Mouse (Mus musculus) stomach, postnatal 0 days (tissue): ENCODE data around the gene Cask. TPM values are rescaled to one million over a fixed set of nuclear protein-coding genes. Genes with fewer than 3 reads are reported as not detected.

Source experiments
- ATAC-seq: fragments of 200-750 bp; cut with Nextera tagmentation; 2 replicates; pipeline ENCODE4 v1.8.0; 2017; ENCODE audit not compliant: low FRiP score, low TSS enrichment
- DNase-seq: peaks from one replicate; pipeline ENCODE4 v3.0.0-alpha.2; 2016; ENCODE audit warnings: low spot score
- H3K27ac ChIP-seq: fragments of 300-500 bp; sonication (generic); replicated peaks from 2 replicates; pipeline ENCODE4 v1.5.1; 2014; ENCODE audit warnings: mild to moderate bottlenecking, control low read depth
- H3K27me3 ChIP-seq: fragments of 300-500 bp; sonication (generic); 2 replicates; pipeline ENCODE4 v1.6.1; 2014; ENCODE audit warnings: low read length; ENCODE audit not compliant: control insufficient read depth, insufficient read depth
- H3K36me3 ChIP-seq: fragments of 300-500 bp; sonication (generic); 2 replicates; pipeline ENCODE4 v1.6.1; 2014; ENCODE audit warnings: low read length, mixed read lengths; ENCODE audit not compliant: control insufficient read depth, insufficient read depth
- H3K4me1 ChIP-seq: fragments of 300-500 bp; sonication (generic); replicated peaks from 2 replicates; pipeline ENCODE4 v1.6.1; 2014; ENCODE audit warnings: antibody characterized with exemption; ENCODE audit not compliant: control insufficient read depth, insufficient read depth
- H3K4me2 ChIP-seq: fragments of 300-500 bp; sonication (generic); replicated peaks from 2 replicates; pipeline ENCODE4 v1.6.1; 2014; ENCODE audit warnings: low read depth, mild to moderate bottlenecking, control low read depth, moderate library complexity
- H3K4me3 ChIP-seq: fragments of 300-500 bp; sonication (generic); 2 replicates; pipeline ENCODE4 v1.5.1; 2014; ENCODE audit warnings: low read depth, low read length, control low read depth
- H3K9ac ChIP-seq: fragments of 300-500 bp; sonication (generic); 2 replicates; pipeline ENCODE4 v1.6.1; 2014; ENCODE audit warnings: mild to moderate bottlenecking, low read length, control low read depth, mixed read lengths
- H3K9me3 ChIP-seq: fragments of 300-500 bp; sonication (generic); 2 replicates; pipeline ENCODE4 v1.6.1; 2016; ENCODE audit warnings: low read length; ENCODE audit not compliant: control insufficient read depth
- CTCF ChIP-seq: IDR thresholded peaks from 2 replicates; pipeline ENCODE4 v1.5.1; 2016; ENCODE audit warnings: antibody characterized with exemption, low read depth, mild to moderate bottlenecking, moderate library complexity
- EP300 ChIP-seq: optimal IDR thresholded peaks from 2 replicates; pipeline ENCODE3; 2016; ENCODE audit warnings: antibody characterized with exemption
- WGBS: fragments of 180-500 bp; shearing (Covaris S2); extraction: QIAGEN DNeasy Blood & Tissue Kit; methylation state at CpG from one replicate; pipeline ENCODE4 v1.1.7; 2014; 5-methylcytosine and 5-hydroxymethylcytosine counted together
- polyA plus RNA-seq: library from polyadenylated mRNA; unstranded; fragments of >200 nt; fragmentation: Nextera tagmentation; extraction: Ambion mirVana; gene quantifications from 2 replicates; pipeline ENCODE4 v1.2.1, GENCODE M21; 2015

Cask gene
- 9.3 and 11.1 TPM in 2 replicates for polyA plus RNA-seq

DNA sequence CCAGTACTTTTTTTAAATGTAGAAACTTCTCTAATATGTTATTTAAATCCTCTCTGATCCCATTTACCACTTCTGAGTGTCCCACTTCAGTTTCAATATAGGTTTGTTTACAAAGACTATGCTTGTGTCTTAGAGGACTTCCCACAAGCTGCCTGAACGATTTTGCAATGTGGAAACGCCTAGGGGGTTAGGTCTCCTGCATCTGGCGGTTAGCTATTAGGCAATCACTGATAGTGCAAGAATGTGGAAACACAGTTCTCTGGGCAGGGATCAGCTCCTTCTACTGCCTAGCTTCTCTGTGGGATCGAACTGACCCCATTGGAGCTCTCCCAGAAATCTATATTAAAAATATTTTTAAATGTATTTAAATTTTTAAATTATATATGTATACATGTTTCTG lies at the start of gene Cask:
TSS of gene Cask (minus strand) at position 83 of the 400 bp plus-strand sequence.
- TF ChIP-seq CTCF, result no peak
- no peak for TF ChIP-seq EP300
- Histone ChIP-seq H3K9ac (no peak within 1 kb of the TSS), H3K36me3 (no peaks in the 10 kb centered on the region), H3K4me2 (no peak within 1 kb of the TSS), H3K27ac (no peak within 1 kb of the TSS), H3K4me1 (no peaks in the 10 kb centered on the region), H3K4me3 (no peak within 1 kb of the TSS), H3K27me3 (no peaks in the 10 kb centered on the region), H3K9me3 (no peaks in the 10 kb centered on the region)
- ATAC-seq (no peak), DNase-seq (no peak)
- whole genome bisulfite sequencing, result 23% methylated on average over 4 of the region's 4 CpGs

DNA sequence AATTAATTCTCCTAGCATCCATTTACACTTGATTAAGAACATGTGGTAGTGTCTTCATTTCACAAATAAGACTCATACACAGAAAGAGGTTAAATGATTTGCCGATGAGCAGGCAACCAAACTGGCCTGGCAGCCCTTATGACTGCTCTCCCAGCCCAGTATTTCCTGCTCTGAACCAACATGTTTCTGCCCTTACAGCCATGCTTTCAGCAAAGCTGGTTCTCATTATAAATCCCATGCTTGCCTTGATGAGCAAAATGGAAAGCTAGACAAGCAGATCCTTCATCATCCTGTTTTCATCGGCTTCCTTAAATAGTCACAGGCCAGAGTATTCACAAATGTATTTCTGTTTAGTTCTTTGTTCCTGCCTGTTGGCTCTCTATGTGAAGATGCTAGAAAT lies 38.8 kb upstream of the Cask start:
- Histone ChIP-seq H3K4me1 (no peaks in the 10 kb centered on the region), H3K4me3 (no peak overlapping the region), H3K27me3 (no peaks in the 10 kb centered on the region), H3K9me3 (no peaks in the 10 kb centered on the region), H3K4me2 (no peak overlapping the region), H3K27ac (no peak overlapping the region), H3K9ac (no peak overlapping the region), H3K36me3 (no peaks in the 10 kb centered on the region)
- ATAC-seq, result no peak
- WGBS, result 67% methylated on average over 2 of the region's 2 CpGs
- TF ChIP-seq CTCF, result no peak
- no peak for TF ChIP-seq EP300
- no peak for DNase-seq

DNA sequence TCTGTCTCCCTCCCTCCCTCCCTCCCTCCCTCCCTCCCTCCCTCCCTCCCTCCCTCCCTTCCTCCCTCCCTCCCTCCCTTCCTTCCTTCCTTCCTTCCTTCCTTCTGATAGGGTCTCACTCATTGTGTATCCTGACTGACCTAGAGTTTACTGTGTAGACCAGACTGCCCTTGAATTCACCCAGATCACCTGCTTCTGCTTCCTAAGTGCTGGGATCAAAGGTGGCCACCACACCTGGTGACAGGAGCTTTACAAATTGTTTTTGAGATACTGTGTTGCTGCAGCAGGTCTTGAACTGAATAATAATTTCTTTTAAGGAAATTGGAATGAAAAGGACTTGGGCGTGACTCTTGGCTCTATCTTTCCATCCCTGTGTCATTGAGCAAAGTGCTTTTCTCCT lies 33.2 kb upstream of the Cask start:
- Histone ChIP-seq H3K27ac (no peak overlapping the region), H3K4me2 (no peak overlapping the region), H3K27me3 (no peaks in the 10 kb centered on the region), H3K36me3 (no peaks in the 10 kb centered on the region), H3K9me3 (no peaks in the 10 kb centered on the region), H3K4me3 (no peak overlapping the region), H3K4me1 (no peaks in the 10 kb centered on the region), H3K9ac (no peak overlapping the region)
- TF ChIP-seq EP300 (no peak), CTCF (no peak)
- ATAC-seq (no peak), DNase-seq (no peak)
- WGBS, result 59% methylated on average over 1 of the region's 1 CpGs

DNA sequence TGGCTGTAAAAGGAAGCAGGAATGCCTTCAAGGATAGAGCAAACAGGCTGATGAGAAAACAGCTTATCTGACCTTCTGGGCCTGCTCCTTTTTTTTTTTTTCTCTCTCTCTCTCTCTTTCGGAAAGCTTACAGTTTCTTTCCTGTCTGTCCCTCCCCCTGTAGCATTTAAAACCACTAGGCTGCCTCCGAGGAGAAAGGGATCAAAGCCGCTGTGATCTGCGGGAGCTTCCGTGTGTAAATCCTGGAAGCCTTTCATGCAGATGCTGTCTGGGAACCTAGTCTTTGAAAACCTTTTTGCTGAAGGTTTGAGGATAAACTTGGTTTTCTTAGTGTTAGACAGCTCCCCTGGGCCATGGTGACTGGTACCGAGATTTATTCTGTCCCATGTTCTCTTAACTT lies 30.8 kb upstream of the Cask start:
- ATAC-seq (no peak), DNase-seq (no peak)
- Histone ChIP-seq H3K27me3 (no peaks in the 10 kb centered on the region), H3K9me3 (no peaks in the 10 kb centered on the region), H3K9ac (no peak overlapping the region), H3K36me3 (no peaks in the 10 kb centered on the region), H3K4me1 (no peaks in the 10 kb centered on the region), H3K27ac (no peak overlapping the region), H3K4me3 (no peak overlapping the region), H3K4me2 (no peak overlapping the region)
- TF ChIP-seq EP300 (no peak), CTCF (no peak)
- 25% methylated on average over 6 of the region's 6 CpGs for WGBS

DNA sequence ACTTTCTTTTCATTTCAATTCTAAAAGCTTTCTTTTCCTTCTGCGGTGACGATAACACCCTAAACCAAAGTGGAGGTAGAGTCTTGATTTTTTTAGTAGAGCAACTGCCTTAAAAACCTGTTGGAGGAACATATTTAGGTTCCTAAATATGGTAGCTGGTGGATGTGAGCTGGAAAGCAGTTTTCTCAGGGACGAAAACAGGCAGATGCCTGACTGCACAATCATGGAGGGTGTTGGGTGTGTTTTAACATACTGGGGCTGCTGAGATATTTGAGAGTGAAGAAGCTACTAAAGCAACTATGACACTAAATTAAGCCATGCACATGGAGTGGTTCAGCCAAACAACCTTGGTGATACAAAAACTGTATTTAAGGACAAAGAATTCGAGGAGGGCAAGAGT lies 9.0 kb upstream of the Cask start:
- H3K9ac ChIP-seq, result no peak overlapping the region
- H3K9me3 ChIP-seq, result no peaks in the 10 kb centered on the region
- H3K36me3 ChIP-seq, result no peaks in the 10 kb centered on the region
- no peak for TF ChIP-seq EP300
- TF ChIP-seq CTCF, result no peak
- ATAC-seq, result no peak
- no peaks in the 10 kb centered on the region for H3K4me1 ChIP-seq
- no peak overlapping the region for H3K4me3 ChIP-seq
- no peak overlapping the region for H3K4me2 ChIP-seq
- 86% methylated on average over 4 of the region's 4 CpGs for WGBS
- DNase-seq, result no peak
- H3K27ac ChIP-seq, result no peak overlapping the region
- no peaks in the 10 kb centered on the region for H3K27me3 ChIP-seq

DNA sequence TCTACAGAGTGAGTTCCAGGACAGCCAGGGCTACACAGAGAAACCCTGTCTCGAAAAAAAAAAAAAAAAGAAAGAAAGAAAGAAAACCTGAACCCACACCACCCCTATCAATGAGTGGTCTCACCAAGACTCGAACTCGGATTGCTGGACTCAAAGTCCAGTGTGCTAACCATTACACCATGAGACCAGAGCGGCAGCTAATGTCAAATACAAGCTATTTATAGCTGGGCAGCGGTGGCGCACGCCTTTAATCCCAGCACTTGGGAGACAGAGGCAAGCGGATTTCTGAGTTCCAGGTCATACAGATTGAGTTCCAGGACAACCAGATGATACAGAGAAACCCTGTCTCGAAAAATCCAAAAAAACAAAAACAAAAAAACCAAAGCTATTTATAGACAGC lies 7.9 kb upstream of the Cask start:
- H3K36me3 ChIP-seq, result no peaks in the 10 kb centered on the region
- no peak overlapping the region for H3K9ac ChIP-seq
- DNase-seq (no peak), ATAC-seq (no peak)
- H3K4me2 ChIP-seq, result no peak overlapping the region
- WGBS, result 87% methylated on average over 9 of the region's 9 CpGs
- H3K27me3 ChIP-seq, result no peaks in the 10 kb centered on the region
- H3K4me1 ChIP-seq, result no peaks in the 10 kb centered on the region
- H3K4me3 ChIP-seq, result no peak overlapping the region
- no peak for TF ChIP-seq CTCF
- no peak for TF ChIP-seq EP300
- H3K27ac ChIP-seq, result no peak overlapping the region
- H3K9me3 ChIP-seq, result no peaks in the 10 kb centered on the region
